Mouse (Mus musculus): ENCODE results near the gene Tbxas1. TPM values are rescaled to one million over a fixed set of nuclear protein-coding genes. Genes with fewer than 3 reads are reported as not detected.

The Tbxas1 gene
- polyA plus RNA-seq (2016; fragmentation: Nextera tagmentation; extraction: Ambion mirVana) = 1.1 and 1.9 TPM in 2 replicates

DNA sequence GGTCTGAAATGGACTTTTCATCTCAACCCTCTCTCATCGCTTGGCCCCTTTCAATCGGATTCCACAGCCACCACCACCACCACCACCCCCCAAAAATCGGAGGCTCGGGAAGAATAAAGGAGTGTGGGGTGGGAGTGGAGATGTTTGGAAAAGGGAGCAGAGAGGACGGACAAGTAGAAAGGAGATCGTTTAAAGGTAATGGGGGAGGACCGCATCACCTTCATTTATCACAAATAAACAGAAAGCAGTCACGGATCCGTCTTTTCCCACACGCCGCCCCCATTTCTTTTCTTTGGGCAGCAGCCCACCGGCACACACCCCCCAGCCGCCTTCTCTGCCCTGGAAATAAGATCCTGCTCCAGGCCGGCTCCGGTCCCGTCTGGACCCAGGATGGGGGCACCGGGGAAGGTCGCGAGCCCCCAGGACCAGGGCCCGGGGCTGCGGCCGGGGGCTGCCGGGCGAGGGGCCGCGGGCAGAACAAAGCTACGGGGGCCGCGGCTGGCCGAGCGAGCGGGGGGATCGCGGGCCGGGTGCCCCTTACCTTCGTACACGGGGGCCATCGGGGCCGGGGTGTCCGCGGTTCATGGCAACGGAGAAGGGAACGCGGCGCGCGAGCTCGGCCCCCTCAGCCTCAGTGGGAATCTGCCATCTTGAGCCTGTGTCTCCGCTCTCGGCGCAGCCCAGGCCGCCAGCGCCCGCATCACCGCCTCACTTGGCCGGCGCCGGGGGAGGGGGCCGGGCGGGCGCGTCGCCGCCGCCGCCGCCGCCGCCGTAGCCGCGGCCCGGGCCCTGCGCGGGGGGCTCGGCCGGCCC is at the start of gene Tbxas1:
Tbxas1 (plus strand) TSS at position 147 of the 813 bp plus-strand sequence.
- Histone ChIP-seq H3K27me3 (ENCODE audit: insufficient read depth, poor library complexity, severe bottlenecking) (peaks cover 16% of the 10 kb centered on the region), H3K27ac (peak within 1 kb of the TSS; percentile 100), H3K9me3 (no peaks in the 10 kb centered on the region), H3K4me1 (replicated peaks) (peaks cover 46% of the 10 kb centered on the region), H3K4me3 (peak within 1 kb of the TSS; percentile 100), H3K36me3 (no peaks in the 10 kb centered on the region)
- under 1% methylated on average over 75 of the region's 77 CpGs for WGBS
- peak; percentile 72 for DNase-seq (ENCODE audit: low spot score)

DNA sequence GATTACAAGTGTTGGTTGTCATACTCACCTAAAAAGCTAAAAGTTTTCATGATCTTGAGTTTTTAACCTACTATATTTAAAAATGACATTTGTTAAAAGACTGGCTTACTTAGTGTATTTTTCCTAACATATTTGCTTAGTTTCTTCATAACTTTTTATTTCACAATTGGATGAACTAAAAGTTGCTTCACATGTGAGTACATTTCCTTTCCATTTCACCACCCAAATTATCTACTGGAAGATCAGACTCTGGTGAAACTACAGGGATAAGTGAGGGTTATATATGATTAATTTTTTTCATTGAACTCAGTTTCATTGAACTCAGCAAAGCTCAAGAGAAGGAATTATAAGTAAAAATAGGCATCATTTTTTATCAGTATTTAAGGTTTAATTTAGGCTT is 49.3 kb upstream of the Tbxas1 start:
- peaks cover 18% of the 10 kb centered on the region; the same call in 1 of the 2 replicates for H3K36me3 ChIP-seq
- no peaks in the 10 kb centered on the region for H3K9me3 ChIP-seq
- no peak overlapping the region for H3K4me3 ChIP-seq
- 0 out of 2 replicates have a peak, but pooled peaks cover 2% of the 10 kb centered on the region for H3K4me1 ChIP-seq (replicated peaks)
- H3K27ac ChIP-seq = no peak overlapping the region
- H3K27me3 ChIP-seq (ENCODE audit: insufficient read depth, poor library complexity, severe bottlenecking) = no peaks in the 10 kb centered on the region
- no peak for DNase-seq (ENCODE audit: low spot score)

DNA sequence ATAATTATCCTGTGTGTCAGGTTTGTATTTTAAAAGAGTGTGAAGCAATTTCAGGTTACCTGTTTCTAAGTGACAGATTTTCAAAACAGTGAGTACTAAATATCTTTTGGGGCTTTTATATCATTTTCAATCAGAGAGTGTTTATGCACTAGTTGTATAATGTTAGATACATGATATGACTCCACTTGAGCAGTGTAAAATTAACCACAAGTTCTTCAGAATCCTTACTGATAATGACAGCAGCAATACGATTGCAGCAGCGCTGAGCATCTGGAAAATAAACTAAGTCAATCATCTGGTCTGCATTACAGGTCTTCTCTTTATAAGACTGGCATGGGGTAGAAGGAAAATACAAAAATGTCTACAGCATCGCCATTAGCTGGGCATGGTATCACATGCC is 48.3 kb upstream of the Tbxas1 start:
- no peak for DNase-seq (ENCODE audit: low spot score)
- Histone ChIP-seq H3K27ac (no peak overlapping the region), H3K36me3 (peaks cover 20% of the 10 kb centered on the region; the same call in 1 of the 2 replicates), H3K9me3 (no peaks in the 10 kb centered on the region), H3K27me3 (ENCODE audit: insufficient read depth, poor library complexity, severe bottlenecking) (no peaks in the 10 kb centered on the region), H3K4me1 (replicated peaks) (0 out of 2 replicates have a peak, but pooled peaks cover 2% of the 10 kb centered on the region), H3K4me3 (no peak overlapping the region)
- 87% methylated on average over 3 of the region's 3 CpGs for WGBS

DNA sequence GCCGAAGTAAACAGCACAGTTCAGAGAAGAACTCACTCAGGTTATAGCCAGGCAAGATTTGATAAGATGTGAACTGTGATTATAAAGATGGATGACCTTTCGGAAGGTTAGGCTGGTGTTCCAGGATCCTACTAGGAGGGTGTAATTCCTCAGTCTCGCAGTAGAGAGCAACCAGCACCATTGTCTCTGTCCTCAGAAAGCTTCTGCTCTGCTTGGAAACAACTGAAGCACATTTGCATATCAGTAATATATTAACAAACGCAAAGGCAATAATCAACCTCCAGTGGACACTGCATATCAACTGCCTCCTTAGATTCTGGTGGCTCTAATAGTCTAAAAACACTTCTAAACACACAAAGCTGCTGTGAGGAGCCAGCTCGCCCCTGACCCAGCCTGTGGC is 47.8 kb upstream of the Tbxas1 start:
- 84% methylated on average over 5 of the region's 5 CpGs for WGBS
- no peaks in the 10 kb centered on the region for H3K27me3 ChIP-seq (ENCODE audit: insufficient read depth, poor library complexity, severe bottlenecking)
- H3K36me3 ChIP-seq = peaks cover 19% of the 10 kb centered on the region; the same call in 1 of the 2 replicates
- no peak for DNase-seq (ENCODE audit: low spot score)
- no peaks in the 10 kb centered on the region for H3K9me3 ChIP-seq
- H3K27ac ChIP-seq = no peak overlapping the region
- 0 out of 2 replicates have a peak, but pooled peaks cover 2% of the 10 kb centered on the region for H3K4me1 ChIP-seq (replicated peaks)
- no peak overlapping the region for H3K4me3 ChIP-seq

DNA sequence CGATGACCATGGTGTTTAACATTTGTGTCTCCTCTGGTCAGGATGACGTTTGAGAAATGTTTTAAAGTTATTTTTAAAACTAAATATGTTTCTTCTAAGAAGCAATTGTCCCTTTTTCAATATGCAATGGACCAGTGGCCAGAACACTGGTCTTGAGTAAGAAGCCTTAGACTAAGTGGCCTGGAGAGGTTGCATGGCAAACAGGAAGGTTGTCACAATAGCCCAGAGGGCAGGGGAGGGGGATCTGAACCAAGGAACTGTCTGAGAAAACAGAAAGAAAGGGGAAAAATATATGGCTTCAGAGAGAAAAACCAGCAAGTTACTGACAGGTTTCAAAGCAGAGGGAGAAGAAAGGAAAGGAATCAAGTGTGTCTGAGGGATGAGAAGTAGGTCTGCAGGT is 47.0 kb upstream of the Tbxas1 start:
- Histone ChIP-seq H3K4me1 (replicated peaks) (0 out of 2 replicates have a peak, but pooled peaks cover 4% of the 10 kb centered on the region), H3K9me3 (no peaks in the 10 kb centered on the region), H3K4me3 (no peak overlapping the region), H3K36me3 (peaks cover 13% of the 10 kb centered on the region; the same call in 1 of the 2 replicates), H3K27me3 (ENCODE audit: insufficient read depth, poor library complexity, severe bottlenecking) (no peaks in the 10 kb centered on the region), H3K27ac (no peak overlapping the region)
- no peak for DNase-seq (ENCODE audit: low spot score)
- 92% methylated on average over 2 of the region's 2 CpGs for WGBS

DNA sequence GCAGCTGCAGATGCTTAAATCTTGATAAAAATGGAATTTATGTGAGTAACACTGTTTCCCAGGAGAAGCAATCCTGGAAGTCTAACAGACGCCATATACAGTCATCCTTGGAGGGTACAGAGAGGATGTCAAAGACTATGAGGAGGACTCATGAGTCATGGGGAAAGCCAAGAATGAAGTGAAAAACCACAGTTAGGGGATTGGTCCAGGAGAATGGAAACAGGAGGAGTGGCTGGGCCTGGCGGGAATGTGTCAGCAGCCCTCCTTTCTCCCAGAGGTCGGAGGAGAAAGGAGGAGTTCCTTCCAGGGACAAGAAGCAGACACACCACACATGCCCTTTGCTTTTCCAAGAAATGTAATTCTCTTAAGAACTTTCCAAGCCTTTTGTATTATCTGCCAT is 45.8 kb upstream of the Tbxas1 start:
- H3K9me3 ChIP-seq = no peaks in the 10 kb centered on the region
- H3K27me3 ChIP-seq (ENCODE audit: insufficient read depth, poor library complexity, severe bottlenecking) = no peaks in the 10 kb centered on the region
- peaks cover 13% of the 10 kb centered on the region; the same call in 1 of the 2 replicates for H3K36me3 ChIP-seq
- H3K27ac ChIP-seq = no peak overlapping the region
- no peak overlapping the region for H3K4me3 ChIP-seq
- 0 out of 2 replicates have a peak, but pooled peaks cover 12% of the 10 kb centered on the region for H3K4me1 ChIP-seq (replicated peaks)
- WGBS = 78% methylated on average over 3 of the region's 3 CpGs
- no peak for DNase-seq (ENCODE audit: low spot score)

DNA sequence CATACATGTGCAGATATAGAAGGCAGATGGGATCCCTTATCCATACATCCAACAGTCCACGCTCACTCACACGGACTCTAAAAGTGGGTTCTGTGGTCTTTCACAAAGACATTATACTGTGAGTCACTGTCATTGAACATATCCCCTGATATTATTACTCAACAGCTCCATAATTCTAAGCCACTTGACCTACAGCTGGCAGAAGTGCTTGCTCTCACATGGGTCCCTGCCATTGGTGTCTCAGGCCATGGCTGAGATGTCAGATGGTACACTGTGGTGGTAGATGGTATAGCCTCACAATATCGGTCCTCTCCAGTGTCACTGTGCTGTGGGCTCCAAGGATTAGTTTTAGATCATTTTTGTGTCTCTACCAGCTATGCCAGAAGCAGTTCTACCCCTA is 41.5 kb upstream of the Tbxas1 start:
- WGBS = 94% methylated on average over 3 of the region's 3 CpGs
- H3K4me3 ChIP-seq = no peak overlapping the region
- H3K36me3 ChIP-seq = peaks cover 12% of the 10 kb centered on the region
- peaks cover 23% of the 10 kb centered on the region for H3K4me1 ChIP-seq (replicated peaks)
- no peak overlapping the region for H3K27ac ChIP-seq
- no peaks in the 10 kb centered on the region for H3K27me3 ChIP-seq (ENCODE audit: insufficient read depth, poor library complexity, severe bottlenecking)
- DNase-seq (ENCODE audit: low spot score) = no peak
- H3K9me3 ChIP-seq = no peaks in the 10 kb centered on the region

DNA sequence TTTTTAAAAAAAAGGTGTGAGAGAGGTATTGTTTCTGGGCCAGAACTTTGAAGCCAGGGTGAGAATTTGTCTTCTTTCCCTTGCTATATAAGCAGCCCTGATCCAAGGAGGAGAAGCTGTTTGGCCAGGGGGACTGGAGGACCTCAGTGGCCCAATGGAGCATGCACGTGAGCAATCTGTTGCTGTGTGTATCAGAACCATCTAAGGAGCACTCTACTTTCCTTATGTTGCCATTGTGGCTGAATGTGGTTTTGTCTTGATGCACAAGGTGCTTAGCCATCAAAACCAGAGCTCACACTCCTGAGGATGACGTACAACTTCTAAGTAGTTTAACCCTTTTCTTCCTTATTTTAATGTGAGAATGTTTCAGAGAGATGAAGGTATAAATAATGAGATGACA is 40.5 kb upstream of the Tbxas1 start:
- Histone ChIP-seq H3K27ac (no peak overlapping the region), H3K27me3 (ENCODE audit: insufficient read depth, poor library complexity, severe bottlenecking) (no peaks in the 10 kb centered on the region), H3K36me3 (peaks cover 19% of the 10 kb centered on the region), H3K4me1 (replicated peaks) (peaks cover 22% of the 10 kb centered on the region), H3K9me3 (no peaks in the 10 kb centered on the region), H3K4me3 (no peak overlapping the region)
- 82% methylated on average over 2 of the region's 2 CpGs for WGBS
- no peak for DNase-seq (ENCODE audit: low spot score)

DNA sequence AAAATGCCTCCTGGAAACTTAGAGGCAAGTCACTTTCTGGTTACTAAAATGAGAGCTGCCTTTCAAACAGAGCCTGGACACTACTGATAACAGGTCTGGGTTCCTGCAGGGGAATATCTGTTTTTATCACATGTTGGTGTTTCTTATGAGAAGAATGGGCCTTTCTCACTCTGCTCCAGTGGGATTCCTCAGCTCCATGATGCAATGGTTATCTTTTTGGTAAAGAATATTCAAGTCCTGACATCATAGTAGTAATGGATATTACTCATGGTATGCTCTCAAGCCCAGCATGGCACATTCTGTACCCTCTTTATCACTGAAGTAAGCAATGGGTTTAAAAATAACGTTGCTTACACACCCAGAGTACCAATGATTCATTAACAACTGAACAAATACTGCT is 40.0 kb upstream of the Tbxas1 start:
- Histone ChIP-seq H3K36me3 (peaks cover 24% of the 10 kb centered on the region), H3K27me3 (ENCODE audit: insufficient read depth, poor library complexity, severe bottlenecking) (no peaks in the 10 kb centered on the region), H3K27ac (no peak overlapping the region), H3K9me3 (no peaks in the 10 kb centered on the region), H3K4me3 (no peak overlapping the region), H3K4me1 (replicated peaks) (peaks cover 22% of the 10 kb centered on the region)
- 85% methylated on average over 1 of the region's 1 CpGs for WGBS
- DNase-seq (ENCODE audit: low spot score) = no peak

DNA sequence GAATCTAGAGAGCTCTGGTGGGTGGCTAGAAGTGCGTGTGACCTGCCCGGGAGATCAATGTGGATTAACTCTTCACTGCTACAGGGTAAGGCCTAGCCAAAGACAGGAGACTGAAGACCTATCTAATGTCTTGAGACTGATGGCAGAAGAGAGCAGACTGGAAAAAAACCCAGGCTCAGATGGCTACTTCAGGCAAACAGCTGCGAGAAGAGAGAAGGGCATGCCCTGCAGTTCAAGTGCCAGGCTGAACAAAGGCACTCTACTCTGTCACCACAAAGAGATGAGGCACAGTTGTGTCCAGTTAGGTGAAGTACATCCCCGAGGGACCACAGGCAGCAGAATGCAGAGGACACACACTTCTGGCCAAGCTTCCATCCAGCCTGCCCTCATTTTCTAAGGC is 37.1 kb upstream of the Tbxas1 start:
- peaks cover 22% of the 10 kb centered on the region for H3K4me1 ChIP-seq (replicated peaks)
- H3K36me3 ChIP-seq = peaks cover 32% of the 10 kb centered on the region
- no peaks in the 10 kb centered on the region for H3K27me3 ChIP-seq (ENCODE audit: insufficient read depth, poor library complexity, severe bottlenecking)
- 84% methylated on average over 4 of the region's 4 CpGs for WGBS
- no peaks in the 10 kb centered on the region for H3K9me3 ChIP-seq
- no peak overlapping the region for H3K4me3 ChIP-seq
- 0 out of 2 replicates have a peak overlapping the region, but pooled peaks have one; percentile 40 for H3K27ac ChIP-seq
- no peak for DNase-seq (ENCODE audit: low spot score)

DNA sequence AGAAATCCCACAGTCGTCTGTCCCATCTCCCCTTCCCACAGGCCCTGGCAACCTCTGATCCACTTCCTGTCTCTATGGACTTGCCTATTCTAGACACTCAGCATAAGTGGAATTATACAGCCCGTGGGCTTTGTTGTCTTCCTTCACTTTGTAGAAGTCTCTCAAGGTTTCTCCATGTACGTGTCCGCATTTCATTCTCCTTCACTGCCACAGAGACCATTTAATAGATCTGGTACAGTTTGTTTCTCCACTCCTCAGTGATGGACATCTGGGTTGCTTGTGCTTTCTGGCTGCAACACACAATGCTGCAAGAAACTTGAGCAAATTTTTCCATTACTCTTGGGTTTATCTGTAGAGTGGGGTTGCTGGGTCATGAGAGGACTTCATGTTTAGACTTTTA is 35.3 kb upstream of the Tbxas1 start:
- peaks cover 10% of the 10 kb centered on the region for H3K4me1 ChIP-seq (replicated peaks)
- H3K9me3 ChIP-seq = no peaks in the 10 kb centered on the region
- 78% methylated on average over 4 of the region's 4 CpGs for WGBS
- no peak overlapping the region for H3K27ac ChIP-seq
- DNase-seq (ENCODE audit: low spot score) = no peak
- no peak overlapping the region for H3K4me3 ChIP-seq
- H3K36me3 ChIP-seq = peaks cover 32% of the 10 kb centered on the region
- no peaks in the 10 kb centered on the region for H3K27me3 ChIP-seq (ENCODE audit: insufficient read depth, poor library complexity, severe bottlenecking)

DNA sequence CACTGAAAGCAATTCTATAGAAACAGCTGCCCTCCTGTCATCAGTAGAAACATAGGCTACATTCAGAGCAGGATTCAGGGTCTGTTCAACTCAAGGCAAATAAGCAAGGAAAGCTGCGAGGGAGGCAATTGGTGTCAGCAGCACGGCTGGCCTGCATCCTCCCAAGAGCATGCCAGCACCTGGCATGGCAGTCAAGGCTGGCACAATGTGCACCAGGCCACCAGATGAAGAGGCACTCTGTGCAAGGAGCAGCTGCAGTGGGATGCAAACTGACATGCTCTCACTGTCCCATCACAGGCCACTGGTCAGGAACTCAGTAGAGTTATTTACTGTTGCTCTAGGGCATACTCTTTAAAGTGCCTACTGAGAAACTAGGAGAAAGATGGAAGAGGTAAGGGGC is 34.8 kb upstream of the Tbxas1 start:
- H3K9me3 ChIP-seq = no peaks in the 10 kb centered on the region
- WGBS = 90% methylated on average over 2 of the region's 2 CpGs
- H3K4me1 ChIP-seq (replicated peaks) = peaks cover 15% of the 10 kb centered on the region
- H3K36me3 ChIP-seq = peaks cover 32% of the 10 kb centered on the region
- H3K4me3 ChIP-seq = no peak overlapping the region
- no peak for DNase-seq (ENCODE audit: low spot score)
- no peaks in the 10 kb centered on the region for H3K27me3 ChIP-seq (ENCODE audit: insufficient read depth, poor library complexity, severe bottlenecking)
- H3K27ac ChIP-seq = no peak overlapping the region

DNA sequence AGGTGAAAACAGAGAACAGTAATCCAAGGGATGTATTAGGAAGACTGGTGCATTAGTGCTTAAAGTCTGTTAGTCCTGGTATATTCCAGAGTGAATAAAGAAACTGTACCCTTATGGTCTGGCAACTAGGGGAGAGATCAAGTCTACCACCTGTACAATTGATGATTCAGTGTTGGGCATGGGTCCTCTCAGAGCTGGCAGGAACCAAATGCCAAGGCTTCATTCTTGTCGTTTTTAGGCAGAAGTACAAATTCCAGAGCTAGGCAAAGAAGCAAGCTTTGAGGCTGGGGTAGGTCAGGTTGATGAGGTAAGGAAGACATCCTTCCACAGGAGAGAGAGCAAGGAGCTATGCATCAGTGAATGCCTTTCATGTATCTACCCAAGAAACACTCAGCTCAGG is 34.4 kb upstream of the Tbxas1 start:
- H3K9me3 ChIP-seq = no peaks in the 10 kb centered on the region
- H3K36me3 ChIP-seq = peaks cover 32% of the 10 kb centered on the region
- no peaks in the 10 kb centered on the region for H3K27me3 ChIP-seq (ENCODE audit: insufficient read depth, poor library complexity, severe bottlenecking)
- H3K27ac ChIP-seq = no peak overlapping the region
- no peak for DNase-seq (ENCODE audit: low spot score)
- WGBS = 75% methylated on average over 1 of the region's 1 CpGs
- H3K4me1 ChIP-seq (replicated peaks) = peaks cover 19% of the 10 kb centered on the region
- no peak overlapping the region for H3K4me3 ChIP-seq
